ENCODE assay signal across 10 mouse cellular contexts in the genomic region with DNA sequence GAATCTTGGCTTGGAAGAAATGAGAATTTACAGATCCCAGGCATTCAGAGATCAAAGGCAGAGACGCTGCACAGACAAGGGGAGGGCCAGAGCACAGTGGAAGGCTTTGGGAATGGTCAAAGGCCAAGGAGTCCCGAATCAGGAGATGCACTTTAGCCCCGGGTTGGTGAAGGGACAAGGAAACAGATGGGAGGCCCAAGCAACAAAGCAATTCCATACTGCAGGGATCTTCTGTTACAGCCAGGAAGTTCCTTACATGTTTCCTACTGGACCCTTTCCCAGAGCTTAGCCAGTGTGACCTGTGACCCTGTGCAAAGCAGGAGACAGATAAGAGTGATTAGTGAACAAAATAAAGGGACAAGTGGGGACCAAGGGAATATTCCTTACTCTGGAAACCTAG.
DNase-seq lines count a peak whose midpoint lies in the region; ATAC-seq and TF ChIP-seq lines count a peak whose summit lies in the region.
"Had no signal": no experiment of that assay in that cellular context is flagged by ENCODE, and none has a peak within 500 bp of the region (broad histone marks: within the 10 kb centered on the region; RNA-seq: fewer than 3 reads in every experiment).

No protein-coding gene starts in this region.

- 0 out of 2 replicates have a peak, but pooled peaks cover 2% of the 10 kb centered on the region for H3K4me1 ChIP-seq in lung, embryonic 16.5 days (replicated peaks; ENCODE audit: control insufficient read depth, insufficient read depth, low read length)
- no peaks in the 10 kb centered on the region for H3K4me1 ChIP-seq in embryonic facial prominence, embryonic 14.5 days (ENCODE audit: control insufficient read depth, insufficient read depth, low read length)
- H3K4me1 ChIP-seq in kidney, adult 2 months (ENCODE audit: control insufficient read depth, insufficient read depth, low read length), result peaks cover 20% of the 10 kb centered on the region
- peaks cover 2% of the 10 kb centered on the region; the same call in 1 of the 2 replicates for H3K4me1 ChIP-seq in liver, postnatal 0 days (ENCODE audit: insufficient read depth)
- H3K4me1 ChIP-seq in forebrain, embryonic 15.5 days, result no peaks in the 10 kb centered on the region

- H3K4me2 ChIP-seq in lung, embryonic 16.5 days (ENCODE audit: low read depth, low read length), result no peak overlapping the region
- H3K4me2 ChIP-seq in embryonic facial prominence, embryonic 14.5 days (ENCODE audit: low read depth, low read length), result no peak overlapping the region
- no peak overlapping the region for H3K4me2 ChIP-seq in liver, postnatal 0 days (ENCODE audit: low read depth, low read length)
- H3K4me2 ChIP-seq in forebrain, embryonic 15.5 days (replicated peaks), result no peak overlapping the region

- DNase-seq in lung, postnatal 25 days (ENCODE audit: low spot score), result no peak
- peak; percentile 13 for DNase-seq in embryonic facial prominence, embryonic 14.5 days (ENCODE audit: low spot score)
- peak; percentile 91 for DNase-seq in kidney, adult 2 months
- DNase-seq in liver, postnatal 0 days, result no peak
- DNase-seq in right cerebral cortex, postnatal 25 days, result no peak
- DNase-seq in layer of hippocampus, adult 18-20 months (ENCODE audit: low spot score in 2 of 2), result no peak
- DNase-seq: cerebellum, adult 2 months had no signal

- no peaks in the 10 kb centered on the region for H3K36me3 ChIP-seq in lung, embryonic 16.5 days (ENCODE audit: control insufficient read depth, insufficient read depth, low read length)
- no peaks in the 10 kb centered on the region for H3K36me3 ChIP-seq in embryonic facial prominence, embryonic 14.5 days (ENCODE audit: control insufficient read depth, insufficient read depth, low read length)
- H3K36me3 ChIP-seq in kidney, adult 2 months (ENCODE audit: control insufficient read depth, insufficient read depth, low read length), result no peaks in the 10 kb centered on the region
- no peaks in the 10 kb centered on the region for H3K36me3 ChIP-seq in liver, postnatal 0 days (replicated peaks; ENCODE audit: insufficient read depth, low read length)
- no peaks in the 10 kb centered on the region for H3K36me3 ChIP-seq in forebrain, embryonic 15.5 days

- 18% methylated on average over 3 of the region's 3 CpGs for WGBS in lung, embryonic 16.5 days
- 23% methylated on average over 3 of the region's 3 CpGs for WGBS in embryonic facial prominence, embryonic 14.5 days
- WGBS in kidney, adult 2 months, result 15% methylated on average over 3 of the region's 3 CpGs
- 20% methylated on average over 3 of the region's 3 CpGs for WGBS in liver, postnatal 0 days (ENCODE audit: insufficient replicate concordance)
- WGBS in forebrain, embryonic 15.5 days, result 64% methylated on average over 3 of the region's 3 CpGs

- TF ChIP-seq POLR2A in kidney, adult 2 months (IDR thresholded peaks at IDR 0.05; ENCODE audit: low read depth, low read length), result no peak

- H3K27me3 ChIP-seq in lung, embryonic 16.5 days (ENCODE audit: control insufficient read depth, insufficient read depth, low read depth, low read length), result no peaks in the 10 kb centered on the region
- H3K27me3 ChIP-seq in embryonic facial prominence, embryonic 14.5 days (replicated peaks; ENCODE audit: control insufficient read depth, insufficient read depth, low read length), result no peaks in the 10 kb centered on the region
- no peaks in the 10 kb centered on the region for H3K27me3 ChIP-seq in kidney, adult 2 months (replicated peaks; ENCODE audit: control insufficient read depth, insufficient read depth, low read length)
- no peaks in the 10 kb centered on the region for H3K27me3 ChIP-seq in liver, postnatal 0 days (ENCODE audit: insufficient read depth, low read length)
- H3K27me3 ChIP-seq in forebrain, embryonic 15.5 days, result no peaks in the 10 kb centered on the region

- no peaks in the 10 kb centered on the region for H3K9me3 ChIP-seq in lung, embryonic 16.5 days (ENCODE audit: control insufficient read depth, low read length)
- H3K9me3 ChIP-seq in embryonic facial prominence, embryonic 14.5 days (ENCODE audit: control insufficient read depth, low read length), result no peaks in the 10 kb centered on the region
- H3K9me3 ChIP-seq in liver, postnatal 0 days (ENCODE audit: low read length), result no peaks in the 10 kb centered on the region
- no peaks in the 10 kb centered on the region for H3K9me3 ChIP-seq in forebrain, embryonic 15.5 days

- peak; percentile 71 for ATAC-seq in lung, embryonic 16.5 days (ENCODE audit: low read depth)
- no peak for ATAC-seq in embryonic facial prominence, embryonic 14.5 days (ENCODE audit: low read depth)
- no peak for ATAC-seq in liver, postnatal 0 days
- ATAC-seq in forebrain, embryonic 15.5 days (replicated peaks), result no peak

- no peak overlapping the region for H3K4me3 ChIP-seq in lung, embryonic 16.5 days (ENCODE audit: low read length)
- H3K4me3 ChIP-seq in embryonic facial prominence, embryonic 14.5 days (ENCODE audit: low read depth, low read length), result no peak overlapping the region
- H3K4me3 ChIP-seq in kidney, adult 2 months (ENCODE audit: insufficient read depth, low read depth, low read length), result no peak overlapping the region
- H3K4me3 ChIP-seq in liver, postnatal 0 days (ENCODE audit: low read depth, low read length), result no peak overlapping the region
- no peak overlapping the region for H3K4me3 ChIP-seq in forebrain, embryonic 15.5 days

- H3K27ac ChIP-seq in lung, embryonic 16.5 days (ENCODE audit: low read length), result peak overlapping the region; percentile 39
- no peak overlapping the region for H3K27ac ChIP-seq in embryonic facial prominence, embryonic 14.5 days (replicated peaks; ENCODE audit: low read depth, low read length)
- H3K27ac ChIP-seq in kidney, adult 2 months (ENCODE audit: insufficient read depth, low read depth, low read length), result peak overlapping the region; percentile 37; the same call in 1 of the 2 replicates
- H3K27ac ChIP-seq in liver, postnatal 0 days (ENCODE audit: low read depth), result peak overlapping the region; percentile 51
- no peak overlapping the region for H3K27ac ChIP-seq in forebrain, embryonic 15.5 days (replicated peaks)
- H3K27ac ChIP-seq: macrophage had no signal

- no peak overlapping the region for H3K9ac ChIP-seq in lung, embryonic 16.5 days (ENCODE audit: low read length)
- no peak overlapping the region for H3K9ac ChIP-seq in embryonic facial prominence, embryonic 14.5 days (ENCODE audit: low read depth, low read length)
- H3K9ac ChIP-seq in liver, postnatal 0 days (replicated peaks), result no peak overlapping the region
- H3K9ac ChIP-seq in forebrain, embryonic 15.5 days (replicated peaks), result no peak overlapping the region

- no peak for TF ChIP-seq CTCF in kidney, adult 2 months (conservative IDR thresholded peaks at IDR 0.05; ENCODE audit: insufficient read depth, insufficient read length, low read depth, low read length)
- no peak for TF ChIP-seq CTCF in liver, postnatal 0 days (IDR thresholded peaks at IDR 0.05; ENCODE audit: low read depth)

- no peak for TF ChIP-seq EP300 in liver, postnatal 0 days (IDR thresholded peaks at IDR 0.05; ENCODE audit: low read depth)

Comparison
In these comparisons a context has a peak if more than half of its experiments do, and no peak if none do; other contexts are left out.
1. H3K27ac ChIP-seq: peak in lung, embryonic 16.5 days (single experiment), kidney, adult 2 months (single experiment) and liver, postnatal 0 days (single experiment); none in embryonic facial prominence, embryonic 14.5 days (single experiment) and forebrain, embryonic 15.5 days (single experiment).
2. DNase-seq: peak in embryonic facial prominence, embryonic 14.5 days (single experiment) and kidney, adult 2 months (single experiment); none in lung, postnatal 25 days (single experiment), liver, postnatal 0 days (single experiment), right cerebral cortex, postnatal 25 days (single experiment) and layer of hippocampus, adult 18-20 months (0 of 2).